Mouse (Mus musculus) lung, embryonic 15.5 days (tissue): ENCODE results near the gene Hrh3. TPM values are rescaled to one million over a fixed set of nuclear protein-coding genes. Genes with fewer than 3 reads are reported as not detected.

Experiments
- ATAC-seq: fragments of 200-750 bp; cut with Nextera tagmentation; 2 replicates; pipeline ENCODE4 v1.8.0; 2017; ENCODE audit warnings: moderate number of reproducible peaks, borderline replicate concordance; ENCODE audit not compliant: low FRiP score, low TSS enrichment; ENCODE audit errors: extremely low read depth
- H3K27ac ChIP-seq: fragments of 300-500 bp; sonication (generic); 2 replicates; pipeline ENCODE4 v1.5.1; 2015; ENCODE audit warnings: moderate library complexity, mild to moderate bottlenecking, inconsistent platforms
- H3K27me3 ChIP-seq: fragments of 300-500 bp; sonication (generic); 2 replicates; pipeline ENCODE4 v1.6.1; 2015; ENCODE audit warnings: inconsistent platforms
- H3K36me3 ChIP-seq: fragments of 300-500 bp; sonication (generic); 2 replicates; pipeline ENCODE4 v1.6.1; 2015; ENCODE audit warnings: inconsistent platforms
- H3K4me1 ChIP-seq: fragments of 300-500 bp; sonication (generic); 2 replicates; pipeline ENCODE4 v1.6.1; 2015; ENCODE audit warnings: inconsistent platforms
- H3K4me2 ChIP-seq: fragments of 300-500 bp; sonication (generic); 2 replicates; pipeline ENCODE4 v1.6.1; 2015; ENCODE audit warnings: inconsistent platforms, mild to moderate bottlenecking, moderate library complexity
- H3K4me3 ChIP-seq: fragments of 300-500 bp; sonication (generic); 2 replicates; pipeline ENCODE4 v1.5.1; 2015; ENCODE audit warnings: mild to moderate bottlenecking, inconsistent platforms
- H3K9ac ChIP-seq: fragments of 300-500 bp; sonication (generic); 2 replicates; pipeline ENCODE4 v1.6.1; 2015; ENCODE audit warnings: inconsistent platforms
- H3K9me3 ChIP-seq: fragments of 300-500 bp; sonication (generic); 2 replicates; pipeline ENCODE4 v1.6.1; 2016; ENCODE audit warnings: inconsistent platforms
- WGBS: fragments of 180-500 bp; shearing (Covaris S2); methylation state at CpG from one replicate; pipeline ENCODE4 v1.1.7; 2015; 5-methylcytosine and 5-hydroxymethylcytosine counted together
- polyA plus RNA-seq: library from polyadenylated mRNA; unstranded; fragments of >200 nt; fragmentation: Nextera tagmentation; extraction: Ambion mirVana; gene quantifications from 2 replicates; pipeline ENCODE4 v1.2.1, GENCODE M21; 2015

Hrh3 gene
- not detected in 2 replicates for polyA plus RNA-seq

GRCm38 (mm10) chr2:180103978-180104658 lies at the start of gene Hrh3:
Gene Hrh3, minus strand, starts transcription at chr2:180104488.
- H3K4me3 ChIP-seq: peak within 1 kb of the TSS; percentile 48
- peak; percentile 84 for ATAC-seq
- H3K27ac ChIP-seq: no peak within 1 kb of the TSS
- under 1% methylated on average over 56 of the region's 87 CpGs for WGBS
- no peaks in the 10 kb centered on the region for H3K9me3 ChIP-seq
- H3K4me2 ChIP-seq: peak within 1 kb of the TSS; percentile 96
- no peak within 1 kb of the TSS for H3K9ac ChIP-seq
- H3K36me3 ChIP-seq: no peaks in the 10 kb centered on the region
- peaks cover 70% of the 10 kb centered on the region for H3K27me3 ChIP-seq
- H3K4me1 ChIP-seq: peaks cover 12% of the 10 kb centered on the region

GRCm38 (mm10) chr2:180148551-180148950 lies 44.3 kb upstream of the Hrh3 start:
- no peak for ATAC-seq
- H3K9ac ChIP-seq: no peak overlapping the region
- H3K4me2 ChIP-seq: no peak overlapping the region
- H3K27me3 ChIP-seq: no peaks in the 10 kb centered on the region
- H3K36me3 ChIP-seq: peaks cover 63% of the 10 kb centered on the region
- H3K4me1 ChIP-seq: no peaks in the 10 kb centered on the region
- H3K4me3 ChIP-seq: no peak overlapping the region
- no peaks in the 10 kb centered on the region for H3K9me3 ChIP-seq
- H3K27ac ChIP-seq: no peak overlapping the region
- 85% methylated on average over 9 of the region's 9 CpGs for WGBS

- H3K36me3 ChIP-seq: peaks cover 53% of the 10 kb centered on the region
- H3K4me2 ChIP-seq: no peak overlapping the region
- no peaks in the 10 kb centered on the region for H3K9me3 ChIP-seq
- no peak overlapping the region for H3K27ac ChIP-seq
- H3K9ac ChIP-seq: no peak overlapping the region
- no peaks in the 10 kb centered on the region for H3K4me1 ChIP-seq
- ATAC-seq: no peak
- H3K4me3 ChIP-seq: no peak overlapping the region
- H3K27me3 ChIP-seq: no peaks in the 10 kb centered on the region
- 91% methylated on average over 6 of the region's 6 CpGs for WGBS
Measured at GRCm38 (mm10) chr2:180147379-180147778, 43.1 kb upstream of the Hrh3 start.

- Histone ChIP-seq H3K9me3 (no peaks in the 10 kb centered on the region), H3K4me3 (no peak overlapping the region), H3K9ac (no peak overlapping the region), H3K36me3 (peaks cover 50% of the 10 kb centered on the region), H3K27me3 (no peaks in the 10 kb centered on the region), H3K4me2 (no peak overlapping the region), H3K4me1 (no peaks in the 10 kb centered on the region), H3K27ac (no peak overlapping the region)
- 79% methylated on average over 2 of the region's 2 CpGs for WGBS
- ATAC-seq: no peak
Measured at GRCm38 (mm10) chr2:180146091-180146490, 41.8 kb upstream of the Hrh3 start.

GRCm38 (mm10) chr2:180135414-180135813 lies 31.1 kb upstream of the Hrh3 start:
- no peak for ATAC-seq
- Histone ChIP-seq H3K4me1 (no peaks in the 10 kb centered on the region), H3K9ac (no peak overlapping the region), H3K27me3 (no peaks in the 10 kb centered on the region), H3K4me2 (no peak overlapping the region), H3K27ac (no peak overlapping the region), H3K36me3 (0 out of 2 replicates have a peak, but pooled peaks cover 6% of the 10 kb centered on the region), H3K9me3 (no peaks in the 10 kb centered on the region), H3K4me3 (no peak overlapping the region)
- 65% methylated on average over 5 of the region's 5 CpGs for WGBS

- H3K9me3 ChIP-seq: no peaks in the 10 kb centered on the region
- no peaks in the 10 kb centered on the region for H3K27me3 ChIP-seq
- ATAC-seq: no peak
- no peak overlapping the region for H3K9ac ChIP-seq
- no peak overlapping the region for H3K4me3 ChIP-seq
- no peak overlapping the region for H3K27ac ChIP-seq
- H3K36me3 ChIP-seq: 0 out of 2 replicates have a peak, but pooled peaks cover 4% of the 10 kb centered on the region
- no peak overlapping the region for H3K4me2 ChIP-seq
- no peaks in the 10 kb centered on the region for H3K4me1 ChIP-seq
- 80% methylated on average over 3 of the region's 3 CpGs for WGBS
Measured at GRCm38 (mm10) chr2:180133911-180134310, 29.6 kb upstream of the Hrh3 start.

- no peaks in the 10 kb centered on the region for H3K4me1 ChIP-seq
- no peak overlapping the region for H3K4me2 ChIP-seq
- WGBS: 87% methylated on average over 4 of the region's 4 CpGs
- H3K9ac ChIP-seq: no peak overlapping the region
- no peaks in the 10 kb centered on the region for H3K36me3 ChIP-seq
- ATAC-seq: no peak
- H3K27me3 ChIP-seq: no peaks in the 10 kb centered on the region
- no peak overlapping the region for H3K4me3 ChIP-seq
- no peaks in the 10 kb centered on the region for H3K9me3 ChIP-seq
- no peak overlapping the region for H3K27ac ChIP-seq
Measured at GRCm38 (mm10) chr2:180133231-180133630, 28.9 kb upstream of the Hrh3 start.

GRCm38 (mm10) chr2:180127675-180128074 lies 23.4 kb upstream of the Hrh3 start:
- H3K27ac ChIP-seq: no peak overlapping the region
- 0 out of 2 replicates have a peak, but pooled peaks cover 3% of the 10 kb centered on the region for H3K36me3 ChIP-seq
- H3K4me1 ChIP-seq: peaks cover 14% of the 10 kb centered on the region
- no peak overlapping the region for H3K4me2 ChIP-seq
- no peak overlapping the region for H3K9ac ChIP-seq
- WGBS: 46% methylated on average over 1 of the region's 1 CpGs
- no peak overlapping the region for H3K4me3 ChIP-seq
- ATAC-seq: no peak
- H3K27me3 ChIP-seq: no peaks in the 10 kb centered on the region
- no peaks in the 10 kb centered on the region for H3K9me3 ChIP-seq

- Histone ChIP-seq H3K27ac (no peak overlapping the region), H3K9ac (no peak overlapping the region)
Measured at GRCm38 (mm10) chr2:180126195-180126594, 21.9 kb upstream of the Hrh3 start.

GRCm38 (mm10) chr2:180124192-180124591 lies 19.9 kb upstream of the Hrh3 start:
- H3K36me3 ChIP-seq: 0 out of 2 replicates have a peak, but pooled peaks cover 3% of the 10 kb centered on the region
- no peaks in the 10 kb centered on the region for H3K27me3 ChIP-seq
- H3K4me3 ChIP-seq: no peak overlapping the region
- ATAC-seq: no peak
- H3K9ac ChIP-seq: no peak overlapping the region
- H3K27ac ChIP-seq: no peak overlapping the region
- no peak overlapping the region for H3K4me2 ChIP-seq
- peaks cover 22% of the 10 kb centered on the region for H3K4me1 ChIP-seq
- H3K9me3 ChIP-seq: no peaks in the 10 kb centered on the region
- 87% methylated on average over 2 of the region's 2 CpGs for WGBS

More at GRCm38 (mm10) chr2:180126195-180126594, 21.9 kb upstream of the Hrh3 start:
- H3K4me2 ChIP-seq: no peak overlapping the region
- 0 out of 2 replicates have a peak, but pooled peaks cover 3% of the 10 kb centered on the region for H3K36me3 ChIP-seq
- 12% methylated on average over 4 of the region's 4 CpGs for WGBS
- no peaks in the 10 kb centered on the region for H3K9me3 ChIP-seq
- no peak; the same call in 1 of the 2 replicates for ATAC-seq
- H3K27me3 ChIP-seq: no peaks in the 10 kb centered on the region
- H3K4me1 ChIP-seq: peaks cover 14% of the 10 kb centered on the region
- no peak overlapping the region for H3K4me3 ChIP-seq

GRCm38 (mm10) chr2:180120292-180120761 lies 16.0 kb upstream of the Hrh3 start:
- no peak for ATAC-seq
- Histone ChIP-seq H3K9ac (peak overlapping the region; percentile 82), H3K4me3 (peak overlapping the region; percentile 92), H3K4me1 (peaks cover 42% of the 10 kb centered on the region), H3K4me2 (peak overlapping the region; percentile 81), H3K36me3 (0 out of 2 replicates have a peak, but pooled peaks cover 3% of the 10 kb centered on the region), H3K9me3 (no peaks in the 10 kb centered on the region), H3K27ac (no peak overlapping the region), H3K27me3 (no peaks in the 10 kb centered on the region)
- WGBS: 53% methylated on average over 5 of the region's 5 CpGs
